Mouse (Mus musculus): ENCODE measurements around the gene Elavl3. TPM values are rescaled to one million over a fixed set of nuclear protein-coding genes. Genes with fewer than 3 reads are reported as not detected.
A peak's percentile ranks its signal among the peaks of the same experiment; 100 is the strongest.

Elavl3 gene
- polyA plus RNA-seq, 1 experiment from 2014 or later: 2.5 TPM

GRCm38 (mm10) chr9:22037826-22038225 is 14.0 kb downstream of the Elavl3 start:
- Histone ChIP-seq H3K27ac (no peak overlapping the region), H3K36me3 (no peaks in the 10 kb centered on the region), H3K4me3 (no peak overlapping the region), H3K4me2 (no peak overlapping the region), H3K4me1 (peaks cover 8% of the 10 kb centered on the region), H3K27me3 (no peaks in the 10 kb centered on the region), H3K9ac (no peak overlapping the region), H3K9me3 (no peaks in the 10 kb centered on the region)
- ATAC-seq (ENCODE audit: insufficient number of reproducible peaks, insufficient read depth, low FRiP score, low TSS enrichment, low read depth): no peak
- 84% methylated on average over 10 of the region's 10 CpGs for WGBS

- Histone ChIP-seq H3K27ac (no peak overlapping the region), H3K36me3 (no peaks in the 10 kb centered on the region), H3K4me3 (no peak overlapping the region), H3K4me2 (no peak overlapping the region), H3K9me3 (no peaks in the 10 kb centered on the region), H3K9ac (no peak overlapping the region), H3K27me3 (no peaks in the 10 kb centered on the region), H3K4me1 (peaks cover 8% of the 10 kb centered on the region)
- no peak for ATAC-seq (ENCODE audit: insufficient number of reproducible peaks, insufficient read depth, low FRiP score, low TSS enrichment, low read depth)
- 49% methylated on average over 6 of the region's 6 CpGs for WGBS
Observed at GRCm38 (mm10) chr9:22035300-22036044, 16.4 kb downstream of the Elavl3 start.

DNA sequence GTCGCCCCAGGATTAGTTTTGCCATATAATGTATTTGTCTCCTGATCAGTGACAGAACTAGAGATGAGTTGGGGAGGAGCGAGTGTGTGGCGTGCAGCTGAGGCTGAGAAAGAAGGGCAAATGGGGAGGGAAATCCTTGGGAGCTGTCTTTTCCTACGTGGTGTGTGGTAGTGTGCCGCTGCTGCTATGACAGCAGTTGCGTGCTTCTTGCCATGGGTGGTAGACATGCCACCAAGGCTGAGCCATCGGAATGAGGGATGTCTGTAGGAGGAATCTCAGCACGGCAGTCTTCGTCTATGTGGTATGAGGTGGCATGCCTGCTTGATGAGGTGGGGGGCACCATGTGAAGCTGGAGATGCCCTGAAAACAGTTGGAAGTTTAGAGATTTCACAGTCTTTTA is 21.4 kb downstream of the Elavl3 start:
- no peak for ATAC-seq (ENCODE audit: insufficient number of reproducible peaks, insufficient read depth, low FRiP score, low TSS enrichment, low read depth)
- H3K9me3 ChIP-seq: no peaks in the 10 kb centered on the region
- WGBS: 90% methylated on average over 9 of the region's 9 CpGs
- no peak overlapping the region for H3K4me3 ChIP-seq
- H3K27ac ChIP-seq: no peak overlapping the region
- no peaks in the 10 kb centered on the region for H3K27me3 ChIP-seq
- no peak overlapping the region for H3K4me2 ChIP-seq
- peaks cover 1% of the 10 kb centered on the region for H3K4me1 ChIP-seq
- H3K9ac ChIP-seq: no peak overlapping the region
- no peaks in the 10 kb centered on the region for H3K36me3 ChIP-seq

DNA sequence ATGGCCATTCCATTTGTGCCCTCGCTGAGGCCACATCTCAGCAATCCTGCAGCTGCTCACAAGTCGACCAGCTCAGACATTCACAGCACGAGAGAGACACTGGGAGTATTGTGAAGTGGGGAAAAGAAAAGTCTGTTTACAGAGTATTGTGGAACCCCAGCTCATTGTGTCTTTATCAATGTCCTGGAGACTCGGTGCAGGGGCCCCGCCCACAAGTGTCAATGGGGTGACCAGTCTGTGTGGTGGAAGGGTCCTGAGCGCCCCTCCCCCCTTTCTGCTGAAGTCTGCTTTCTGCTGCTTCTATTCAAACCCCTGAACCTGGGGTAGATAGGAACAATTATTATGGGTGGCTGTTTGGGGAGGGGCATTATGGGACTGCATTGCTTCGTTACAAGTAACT is 23.4 kb downstream of the Elavl3 start:
- H3K9me3 ChIP-seq: no peaks in the 10 kb centered on the region
- no peaks in the 10 kb centered on the region for H3K27me3 ChIP-seq
- no peak overlapping the region for H3K9ac ChIP-seq
- no peak overlapping the region for H3K4me3 ChIP-seq
- no peak overlapping the region for H3K27ac ChIP-seq
- ATAC-seq (ENCODE audit: insufficient number of reproducible peaks, insufficient read depth, low FRiP score, low TSS enrichment, low read depth): no peak
- WGBS: 51% methylated on average over 7 of the region's 7 CpGs
- H3K4me2 ChIP-seq: no peak overlapping the region
- no peaks in the 10 kb centered on the region for H3K36me3 ChIP-seq
- H3K4me1 ChIP-seq: no peaks in the 10 kb centered on the region

GRCm38 (mm10) chr9:22024592-22024991 is 27.2 kb downstream of the Elavl3 start:
- 41% methylated on average over 8 of the region's 8 CpGs for WGBS
- H3K27me3 ChIP-seq: no peaks in the 10 kb centered on the region; the same call in 1 of the 2 replicates
- H3K4me1 ChIP-seq: no peaks in the 10 kb centered on the region
- no peak overlapping the region for H3K4me2 ChIP-seq
- H3K9ac ChIP-seq: no peak overlapping the region
- no peaks in the 10 kb centered on the region for H3K9me3 ChIP-seq
- no peaks in the 10 kb centered on the region for H3K36me3 ChIP-seq
- H3K27ac ChIP-seq: no peak overlapping the region
- no peak for ATAC-seq (ENCODE audit: insufficient number of reproducible peaks, insufficient read depth, low FRiP score, low TSS enrichment, low read depth)
- no peak overlapping the region for H3K4me3 ChIP-seq

DNA sequence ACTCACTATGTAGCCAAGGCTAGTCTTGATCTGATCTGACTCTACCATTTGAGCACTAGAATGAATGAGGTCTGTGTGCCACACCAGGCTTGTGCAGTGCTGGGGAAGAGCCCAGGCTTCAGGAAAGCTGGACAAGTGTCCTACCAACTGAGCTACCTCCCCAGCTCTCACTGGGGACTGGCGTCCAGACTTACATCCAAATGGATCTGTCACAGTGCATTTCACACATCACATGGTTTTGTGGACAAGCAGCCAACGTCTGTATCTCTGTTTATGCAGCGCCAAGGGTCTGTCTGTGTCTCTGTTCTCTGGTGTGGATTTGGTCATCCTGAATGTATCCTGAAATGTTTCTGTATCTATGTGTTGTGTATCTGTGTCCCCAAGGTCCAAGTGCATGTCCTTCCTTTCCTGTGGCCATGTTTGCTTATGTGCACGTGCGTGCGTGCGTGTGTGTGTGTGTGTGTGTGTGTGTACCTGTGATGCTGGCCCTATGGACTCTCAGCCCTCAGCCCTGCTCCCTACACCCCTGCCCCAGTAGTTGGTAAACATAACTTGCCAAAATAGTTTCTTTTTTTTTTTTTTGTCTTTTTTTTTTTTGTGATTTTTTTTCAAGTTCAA is 34.5 kb downstream of the Elavl3 start:
- no peak overlapping the region for H3K9ac ChIP-seq
- 69% methylated on average over 7 of the region's 7 CpGs for WGBS

DNA sequence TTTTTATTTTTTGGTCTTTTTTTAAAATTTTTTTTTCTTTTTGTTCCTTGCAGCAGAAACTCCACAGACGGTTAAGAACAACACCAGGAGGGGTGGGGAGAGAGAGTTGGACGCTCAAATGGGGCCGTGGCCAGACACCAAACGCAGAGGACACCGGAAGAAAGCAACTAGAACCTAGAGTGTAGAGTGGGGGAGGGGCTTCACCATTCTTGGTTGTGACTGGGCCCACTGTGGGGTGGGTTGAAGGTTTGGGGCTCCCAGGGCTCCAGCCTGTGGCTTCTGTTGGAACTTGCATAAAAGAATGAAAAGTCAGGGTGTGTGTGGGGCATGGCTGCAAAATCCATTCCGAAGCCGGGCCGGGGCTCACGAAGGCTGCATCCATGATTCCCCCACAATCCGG is 35.6 kb downstream of the Elavl3 start:
- no peak overlapping the region for H3K4me2 ChIP-seq
- no peaks in the 10 kb centered on the region for H3K9me3 ChIP-seq
- peaks cover 4% of the 10 kb centered on the region; the same call in 1 of the 2 replicates for H3K4me1 ChIP-seq
- peaks cover 37% of the 10 kb centered on the region for H3K36me3 ChIP-seq
- H3K9ac ChIP-seq: no peak overlapping the region
- no peak overlapping the region for H3K27ac ChIP-seq
- no peaks in the 10 kb centered on the region for H3K27me3 ChIP-seq
- 73% methylated on average over 10 of the region's 10 CpGs for WGBS
- no peak for ATAC-seq (ENCODE audit: insufficient number of reproducible peaks, insufficient read depth, low FRiP score, low TSS enrichment, low read depth)
- H3K4me3 ChIP-seq: no peak overlapping the region

More for the DNA sequence above, 34.5 kb downstream of the Elavl3 start:
- Histone ChIP-seq H3K9me3 (no peaks in the 10 kb centered on the region), H3K4me3 (no peak overlapping the region), H3K4me1 (peaks cover 4% of the 10 kb centered on the region; the same call in 1 of the 2 replicates), H3K36me3 (peaks cover 26% of the 10 kb centered on the region), H3K27ac (no peak overlapping the region), H3K4me2 (no peak overlapping the region), H3K27me3 (no peaks in the 10 kb centered on the region)
- ATAC-seq (ENCODE audit: insufficient number of reproducible peaks, insufficient read depth, low FRiP score, low TSS enrichment, low read depth): no peak

DNA sequence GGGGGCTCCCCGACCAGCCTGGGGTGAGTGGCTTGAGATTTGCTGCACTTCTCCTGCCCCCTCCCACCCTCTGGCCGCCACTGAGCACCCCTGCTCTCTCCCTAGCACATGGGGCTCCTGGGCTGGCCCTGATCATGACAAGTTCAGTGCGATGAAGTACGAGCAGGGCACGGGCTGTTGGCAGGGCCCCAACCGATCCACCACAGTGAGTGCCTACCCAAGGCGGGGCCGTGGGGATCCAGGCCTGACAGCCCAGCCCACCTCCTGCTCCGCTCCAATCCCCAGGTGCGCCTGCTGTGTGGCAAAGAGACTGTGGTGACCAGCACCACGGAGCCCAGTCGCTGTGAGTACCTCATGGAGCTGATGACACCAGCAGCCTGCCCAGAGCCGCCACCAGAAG is 39.1 kb downstream of the Elavl3 start:
- Histone ChIP-seq H3K9ac (no peak overlapping the region), H3K36me3 (peaks cover 72% of the 10 kb centered on the region), H3K4me1 (peaks cover 4% of the 10 kb centered on the region; the same call in 1 of the 2 replicates), H3K27ac (no peak overlapping the region), H3K27me3 (no peaks in the 10 kb centered on the region), H3K9me3 (no peaks in the 10 kb centered on the region), H3K4me2 (no peak overlapping the region), H3K4me3 (no peak overlapping the region)
- ATAC-seq (ENCODE audit: insufficient number of reproducible peaks, insufficient read depth, low FRiP score, low TSS enrichment, low read depth): no peak
- 93% methylated on average over 13 of the region's 13 CpGs for WGBS

DNA sequence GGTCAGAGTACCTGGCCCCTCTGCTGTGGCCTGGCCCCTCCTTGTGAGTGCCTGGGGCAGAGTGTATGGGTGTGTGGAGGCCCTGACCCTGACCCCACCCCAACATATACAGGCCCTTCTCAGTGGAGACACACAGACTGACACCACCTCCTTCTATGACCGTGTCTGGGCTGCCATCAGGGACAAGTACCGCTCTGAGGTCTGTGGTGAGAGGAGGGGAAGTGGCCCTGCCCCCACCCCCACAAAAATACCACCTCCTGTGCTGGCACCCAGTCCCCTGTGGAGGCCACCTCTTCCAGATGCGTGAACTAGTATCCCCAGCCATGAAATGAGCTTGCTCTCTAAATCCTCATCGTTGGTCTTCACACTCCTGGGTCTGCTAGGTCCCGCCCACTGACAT is 40.8 kb downstream of the Elavl3 start:
- H3K9me3 ChIP-seq: no peaks in the 10 kb centered on the region
- H3K9ac ChIP-seq: no peak overlapping the region
- no peaks in the 10 kb centered on the region for H3K27me3 ChIP-seq
- no peak overlapping the region for H3K4me3 ChIP-seq
- 86% methylated on average over 5 of the region's 5 CpGs for WGBS
- no peak overlapping the region for H3K27ac ChIP-seq
- H3K36me3 ChIP-seq: peaks cover 89% of the 10 kb centered on the region
- no peak for ATAC-seq (ENCODE audit: insufficient number of reproducible peaks, insufficient read depth, low FRiP score, low TSS enrichment, low read depth)
- H3K4me2 ChIP-seq: no peak overlapping the region
- H3K4me1 ChIP-seq: peaks cover 4% of the 10 kb centered on the region; the same call in 1 of the 2 replicates

- Histone ChIP-seq H3K4me2 (no peak overlapping the region), H3K9me3 (no peaks in the 10 kb centered on the region), H3K27ac (no peak overlapping the region), H3K27me3 (no peaks in the 10 kb centered on the region), H3K4me3 (no peak overlapping the region), H3K4me1 (peaks cover 23% of the 10 kb centered on the region), H3K9ac (no peak overlapping the region), H3K36me3 (peaks cover 57% of the 10 kb centered on the region)
- ATAC-seq (ENCODE audit: insufficient number of reproducible peaks, insufficient read depth, low FRiP score, low TSS enrichment, low read depth): no peak
- WGBS: 93% methylated on average over 12 of the region's 12 CpGs
Observed at GRCm38 (mm10) chr9:22004546-22004945, 47.3 kb downstream of the Elavl3 start.

DNA sequence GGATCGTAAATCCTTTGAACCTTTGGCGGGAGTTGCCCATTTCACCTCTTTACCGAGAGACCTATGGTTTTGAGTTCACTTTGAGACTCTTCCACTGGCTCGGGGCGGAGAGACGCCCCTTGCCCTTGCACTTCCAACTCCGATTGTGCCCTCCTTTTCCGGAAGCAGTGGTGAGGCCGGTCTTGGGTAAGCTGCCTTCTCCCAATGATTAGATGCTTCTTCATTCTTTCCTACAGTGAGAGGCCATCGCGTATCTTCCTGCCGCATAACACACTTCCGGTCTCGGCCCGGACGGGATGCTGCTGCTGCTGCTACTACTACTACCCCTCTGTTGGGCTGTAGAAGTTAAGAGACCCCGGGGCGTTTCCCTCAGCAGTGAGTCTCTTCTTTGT is 48.7 kb downstream of the Elavl3 start:
- Histone ChIP-seq H3K27me3 (no peaks in the 10 kb centered on the region), H3K4me2 (peak overlapping the region; percentile 81), H3K9me3 (no peaks in the 10 kb centered on the region), H3K9ac (peak overlapping the region; percentile 75), H3K27ac (peak overlapping the region; percentile 60), H3K4me1 (peaks cover 23% of the 10 kb centered on the region), H3K36me3 (peaks cover 43% of the 10 kb centered on the region), H3K4me3 (peak overlapping the region; percentile 76)
- WGBS: 0% methylated on average over 18 of the region's 18 CpGs
- ATAC-seq (ENCODE audit: insufficient number of reproducible peaks, insufficient read depth, low FRiP score, low TSS enrichment, low read depth): no peak
